Mouse (Mus musculus) ovary, postnatal 36 days (tissue): ENCODE data around the gene D11Wsu47e.

ENCODE experiments used
- DNase-seq: peaks from one replicate; pipeline ENCODE4 v3.0.0; 2022; ENCODE audit warnings: low spot score, mixed read lengths

The D11Wsu47e gene

DNA sequence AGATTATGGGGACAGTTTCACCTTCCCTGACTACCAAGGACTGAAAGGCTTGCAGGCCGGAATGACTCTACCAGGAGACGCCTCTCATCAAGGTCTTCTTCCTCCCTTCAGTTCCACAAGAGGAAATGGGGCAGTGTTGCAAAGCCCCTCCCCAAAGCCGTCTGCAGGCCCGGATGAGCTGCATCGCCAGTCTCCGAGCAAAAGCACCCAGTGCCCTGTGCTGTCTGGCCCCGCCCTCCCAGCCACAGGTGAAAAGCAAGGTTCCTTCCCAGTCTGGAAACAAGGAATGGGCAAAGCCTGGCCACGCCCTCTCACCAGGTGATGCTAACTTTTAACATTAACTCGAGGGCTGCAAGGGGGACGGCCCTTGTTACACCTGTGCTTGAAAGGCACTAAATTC, 17.6 kb upstream of the D11Wsu47e start:
- no peak for DNase-seq

DNA sequence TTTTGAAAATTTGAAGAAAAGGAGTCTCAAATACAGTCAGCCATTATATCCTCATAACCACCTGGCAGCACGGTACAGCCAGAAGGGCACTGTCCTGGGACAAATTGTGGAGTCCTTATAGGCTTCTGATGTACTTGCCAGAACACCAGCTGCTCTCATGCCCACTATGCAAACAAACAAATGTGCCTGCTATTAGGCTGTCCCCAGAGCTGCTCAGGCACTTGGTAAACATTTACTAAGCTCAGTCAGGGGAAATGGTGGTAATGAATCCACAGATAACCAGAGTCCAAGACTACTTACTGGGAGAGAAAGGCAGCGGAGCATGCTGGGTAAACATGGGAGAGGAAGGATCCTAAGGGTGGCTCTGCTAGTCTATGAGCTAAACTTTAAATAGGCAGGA, 17.1 kb upstream of the D11Wsu47e start:
- no peak for DNase-seq

DNA sequence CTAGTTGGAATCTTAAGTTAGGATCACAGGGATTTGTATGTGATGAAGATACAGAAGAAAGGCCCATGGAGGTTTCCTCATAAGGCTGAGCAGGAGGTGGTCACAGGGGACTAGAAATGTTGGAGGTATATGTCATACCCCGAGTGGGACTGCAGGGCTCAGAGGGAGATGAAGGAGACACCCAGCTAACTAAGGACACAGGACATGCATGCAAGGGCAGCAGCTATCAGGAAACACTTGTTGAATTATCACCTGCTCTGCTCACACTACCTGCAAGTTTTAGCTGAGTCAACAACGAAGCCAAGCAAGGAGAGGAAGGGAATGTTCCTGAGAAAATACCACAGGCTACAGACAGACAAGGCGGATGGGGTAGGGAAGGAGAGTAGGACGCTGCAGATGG, 16.5 kb upstream of the D11Wsu47e start:
- no peak for DNase-seq

DNA sequence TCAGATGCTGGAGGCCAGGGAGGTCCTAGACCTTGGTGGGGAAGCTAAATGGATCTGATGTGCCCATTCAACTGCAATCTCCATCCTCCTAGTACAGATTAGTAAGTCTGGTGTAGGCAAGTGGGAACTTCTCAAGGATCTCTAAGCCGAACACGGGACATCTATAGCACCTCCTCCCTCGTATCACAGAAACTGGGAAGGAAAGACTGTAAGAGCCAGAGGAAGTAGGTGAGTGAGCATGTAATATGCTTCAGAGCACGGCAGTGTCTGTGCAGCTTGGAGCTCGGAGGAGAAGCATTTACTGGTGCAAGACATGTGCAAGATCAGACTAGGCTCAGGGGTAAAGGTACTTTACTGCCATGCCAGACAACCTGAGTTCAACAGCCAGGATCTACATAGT, 15.4 kb upstream of the D11Wsu47e start:
- DNase-seq = no peak

- no peak for DNase-seq
Measured at GRCm38 (mm10) chr11:113669711-113670110, 14.5 kb upstream of the D11Wsu47e start.

DNA sequence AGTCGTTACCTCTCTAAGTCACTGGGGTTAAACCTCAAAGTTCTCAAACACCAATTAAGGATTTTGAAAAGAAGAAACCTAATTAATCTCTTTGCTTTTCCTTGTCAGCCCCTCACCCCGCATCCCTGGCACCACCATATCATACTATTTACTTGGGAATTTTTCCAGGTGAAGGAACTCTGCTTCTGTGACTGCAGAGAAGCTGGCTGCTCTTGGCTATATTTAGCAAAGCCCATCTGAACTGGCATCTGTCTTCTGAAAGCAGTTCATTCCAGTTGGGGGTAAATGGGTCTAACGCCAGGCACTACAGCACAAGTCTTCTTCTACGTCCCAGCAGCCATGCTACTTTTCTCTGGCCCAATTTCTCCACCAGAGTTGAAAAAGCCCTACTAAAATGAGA, 10.6 kb upstream of the D11Wsu47e start:
- no peak for DNase-seq

DNA sequence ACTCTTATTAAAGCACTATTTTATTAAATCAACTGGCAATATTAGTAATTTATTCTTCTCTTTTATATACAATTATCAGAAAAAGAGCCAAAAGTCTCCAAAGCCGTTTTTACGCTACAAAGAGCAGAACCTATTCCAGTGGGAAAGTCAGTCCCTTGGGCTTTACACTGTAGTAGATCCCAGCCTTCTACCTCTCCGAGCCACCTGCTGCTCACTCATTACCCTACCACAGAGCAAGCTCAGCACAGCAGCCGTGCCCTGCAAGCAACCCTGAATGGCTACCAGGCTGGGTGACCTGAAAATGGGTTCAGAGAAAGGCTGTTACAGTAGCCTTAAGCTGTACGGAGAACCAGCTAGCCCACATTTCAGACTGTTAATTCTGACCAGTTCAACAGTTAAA, 9.6 kb upstream of the D11Wsu47e start:
- no peak for DNase-seq

GRCm38 (mm10) chr11:113676847-113677246, 7.4 kb upstream of the D11Wsu47e start:
- DNase-seq = no peak

- DNase-seq = no peak
Measured at GRCm38 (mm10) chr11:113677378-113677777, 6.8 kb upstream of the D11Wsu47e start.

GRCm38 (mm10) chr11:113678373-113678772, 5.8 kb upstream of the D11Wsu47e start:
- DNase-seq = no peak

DNA sequence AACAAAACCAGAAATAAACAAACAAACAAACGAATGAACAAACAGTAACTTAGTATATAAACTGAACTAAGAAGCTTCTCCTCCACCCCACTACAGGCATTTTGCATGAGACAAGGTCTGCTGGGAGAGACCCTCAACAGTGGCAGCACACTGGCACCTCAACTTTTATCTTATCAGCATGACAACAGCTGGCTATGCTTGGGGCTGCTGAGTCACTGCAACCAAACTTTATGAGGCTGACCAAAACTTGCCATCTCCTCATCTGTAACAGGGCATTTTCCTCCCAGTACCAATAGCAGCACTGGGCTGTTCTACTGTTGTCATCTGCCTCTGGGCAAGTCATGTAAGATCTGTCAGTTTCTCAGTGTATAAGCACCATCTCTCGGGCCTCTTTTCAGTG, 3.3 kb upstream of the D11Wsu47e start:
- no peak for DNase-seq

- DNase-seq = no peak
Measured at GRCm38 (mm10) chr11:113681979-113682378, 2.2 kb upstream of the D11Wsu47e start.

DNA sequence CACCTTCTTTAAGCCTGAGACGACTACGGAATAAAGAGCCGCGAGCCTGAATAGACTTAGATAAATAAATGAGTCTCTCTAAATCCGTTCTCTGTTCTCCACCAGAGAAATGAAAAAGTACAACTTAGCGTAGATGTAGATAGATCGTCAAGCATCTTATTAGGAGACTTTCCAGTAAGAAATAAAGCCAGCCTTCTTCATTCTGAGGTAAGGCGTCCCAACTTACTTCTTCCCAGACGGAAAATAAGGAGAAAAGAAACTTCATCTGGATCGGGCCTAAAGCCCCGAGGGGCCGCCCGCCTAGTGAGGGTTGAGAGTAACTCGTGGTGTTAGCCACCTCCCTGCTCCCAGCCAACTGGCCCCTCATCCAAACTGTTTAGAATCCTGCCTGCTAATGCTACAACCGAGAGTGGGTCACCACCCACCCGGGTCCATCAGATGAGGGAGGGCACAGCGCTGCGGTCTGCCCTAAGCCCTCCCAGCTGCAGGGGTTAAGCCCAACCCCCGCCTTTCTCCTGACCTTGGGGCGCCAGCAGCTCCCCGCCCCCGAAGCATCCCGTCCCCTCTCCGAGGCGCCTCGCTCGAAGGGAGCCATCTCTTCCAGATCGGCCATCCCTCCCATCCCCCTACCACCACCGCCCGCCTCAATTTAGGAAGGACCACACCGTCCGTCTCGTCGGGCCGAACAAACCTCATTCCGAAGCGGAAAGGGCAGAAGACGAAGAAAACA, 1.1 kb upstream of the D11Wsu47e start:
- peak; percentile 76 for DNase-seq

DNA sequence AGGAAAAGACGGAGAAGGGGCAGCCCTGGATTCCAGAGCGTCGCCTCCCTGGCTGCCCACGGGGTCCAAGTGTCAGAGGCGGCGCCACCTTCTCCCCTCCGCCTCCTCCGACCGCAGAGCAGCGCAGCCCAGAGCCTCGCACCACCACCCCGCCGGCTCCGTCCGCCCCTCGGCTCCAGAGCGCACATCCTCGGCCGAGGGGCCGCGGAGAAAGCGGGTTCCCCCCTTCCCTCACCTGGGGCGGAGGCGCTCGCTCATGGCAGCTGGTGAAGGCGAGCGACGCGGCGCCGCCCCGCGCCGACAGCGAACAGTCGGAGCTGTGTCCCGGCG, 620 bp upstream of the D11Wsu47e start:
- DNase-seq = no peak

GRCm38 (mm10) chr11:113684707-113685426, 655 bp downstream of the D11Wsu47e start:
- no peak for DNase-seq

DNA sequence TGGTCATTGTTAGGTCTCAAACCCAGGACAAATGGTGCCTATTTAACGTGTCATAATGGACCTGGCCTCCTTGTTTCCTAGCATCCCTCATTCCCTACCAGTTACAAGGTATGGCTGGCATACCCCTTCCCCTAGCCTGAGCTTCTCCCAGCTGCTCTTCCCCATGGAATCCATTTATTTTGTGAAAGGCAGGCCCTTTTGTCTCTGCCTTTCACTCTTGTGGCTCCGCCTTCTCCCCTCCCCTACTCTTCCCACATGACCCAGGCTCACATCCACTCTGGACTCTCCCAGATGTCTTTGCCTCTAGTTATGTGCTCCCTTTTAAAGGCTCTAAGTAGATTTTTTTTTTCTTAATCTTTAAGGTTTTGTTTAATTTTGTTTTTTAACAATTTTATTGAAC, 2.8 kb downstream of the D11Wsu47e start:
- no peak for DNase-seq

GRCm38 (mm10) chr11:113690506-113690905, 6.3 kb downstream of the D11Wsu47e start:
- no peak for DNase-seq

GRCm38 (mm10) chr11:113691318-113691717, 7.1 kb downstream of the D11Wsu47e start:
- no peak for DNase-seq

DNA sequence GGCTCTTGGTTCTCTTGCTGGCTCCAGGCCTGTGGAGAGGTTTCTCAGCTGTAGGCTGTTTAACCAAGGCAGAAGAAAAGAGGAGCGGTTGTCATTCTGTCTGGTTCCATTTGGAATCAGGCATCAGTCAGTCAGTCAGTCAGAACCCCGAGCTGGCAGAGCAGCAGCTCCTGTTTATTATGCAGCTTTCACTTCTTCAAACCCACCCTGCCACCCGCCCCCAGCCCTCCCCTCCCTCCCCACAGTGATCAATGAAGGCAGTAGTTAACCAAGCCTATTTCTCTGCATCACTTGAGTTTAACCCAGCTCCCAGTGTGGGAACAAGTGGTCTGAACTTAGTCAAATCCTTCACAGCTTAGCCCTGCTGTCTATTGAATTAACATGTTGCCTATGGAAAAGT, 7.6 kb downstream of the D11Wsu47e start:
- no peak for DNase-seq

DNA sequence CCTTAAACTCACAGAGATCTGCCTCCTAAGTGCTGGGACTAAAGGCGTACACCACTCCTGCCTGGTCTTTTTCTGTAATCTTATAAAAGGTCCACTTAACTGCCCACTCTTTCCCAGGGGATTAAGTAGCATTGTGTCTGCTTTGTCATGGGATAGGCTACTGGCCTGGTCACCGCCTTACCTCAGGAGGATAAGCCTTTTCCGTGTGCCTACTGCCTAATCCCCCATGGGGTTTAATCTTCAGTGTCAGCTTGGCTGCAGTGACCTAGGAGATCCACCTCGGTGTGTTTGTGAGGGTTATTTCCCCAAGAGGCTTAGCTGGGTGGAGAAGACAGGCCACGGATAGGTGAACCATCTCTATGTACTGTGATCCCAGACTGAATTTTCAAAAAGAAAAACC, 13.4 kb downstream of the D11Wsu47e start:
- no peak for DNase-seq

DNA sequence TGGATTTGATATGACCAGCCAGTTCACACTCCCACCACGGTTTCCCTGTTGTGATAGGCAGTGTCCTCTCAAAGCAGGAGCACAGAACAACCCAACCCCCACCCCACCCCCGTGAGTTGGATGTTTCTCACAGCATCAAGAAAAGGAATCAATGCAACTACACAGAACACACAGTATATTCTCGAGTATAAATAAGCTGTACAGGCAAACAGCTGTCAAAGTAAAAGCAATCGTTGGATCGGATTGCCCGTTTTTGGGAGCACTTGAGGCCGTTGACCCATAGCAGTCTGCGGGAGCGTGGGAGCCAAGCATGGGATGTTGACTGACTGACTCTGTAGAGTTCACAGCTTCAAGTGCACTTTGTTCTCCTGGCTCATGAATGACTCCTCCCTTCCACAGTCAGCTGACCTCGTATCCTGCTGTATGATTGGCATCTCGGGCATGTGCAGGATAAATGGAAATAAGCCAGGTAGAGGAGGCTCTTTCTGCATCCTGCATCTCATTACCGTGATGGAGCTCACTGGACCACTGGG, 13.9 kb downstream of the D11Wsu47e start:
- no peak for DNase-seq

GRCm38 (mm10) chr11:113699643-113700042, 15.4 kb downstream of the D11Wsu47e start:
- no peak for DNase-seq

DNA sequence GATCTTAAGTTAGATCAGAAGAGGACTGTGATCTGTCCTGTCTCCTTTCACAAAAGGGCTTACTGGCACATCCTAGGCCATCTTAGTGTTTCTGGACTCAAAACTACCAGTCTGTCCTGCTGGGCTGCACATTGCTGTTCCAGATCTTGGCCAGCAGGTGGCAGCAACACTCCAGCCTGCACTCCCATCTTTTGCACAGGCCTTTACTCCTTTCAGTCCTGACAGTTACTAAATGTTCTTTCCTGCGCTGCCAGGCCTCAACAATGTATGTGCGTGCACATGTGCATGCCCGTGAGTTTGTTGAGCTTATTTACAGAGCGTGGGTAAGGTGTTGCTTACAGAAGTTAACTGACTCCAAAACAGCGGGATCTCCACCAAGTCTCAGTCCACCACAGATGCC, 19.5 kb downstream of the D11Wsu47e start:
- peak; percentile 77 for DNase-seq
